Mouse (Mus musculus): ENCODE results near the gene Fezf1. TPM values are rescaled to one million over a fixed set of nuclear protein-coding genes. Genes with fewer than 3 reads are reported as not detected.

The Fezf1 gene
- polyA plus RNA-seq, 1 experiment = not detected

- TF ChIP-seq POLR2A (IDR thresholded peaks at IDR 0.05; ENCODE audit: insufficient read depth, low read depth, low read length) (no peak), CTCF (IDR thresholded peaks at IDR 0.05; ENCODE audit: insufficient read depth, low read depth, low read length) (no peak)
- H3K4me1 ChIP-seq (ENCODE audit: control insufficient read depth, insufficient read depth, low read length) = 0 out of 2 replicates have a peak, but pooled peaks cover 3% of the 10 kb centered on the region
- WGBS = 4% methylated on average over 29 of the region's 29 CpGs
- H3K27ac ChIP-seq (ENCODE audit: insufficient read depth, low read depth, low read length) = no peak overlapping the region
- H3K4me3 ChIP-seq (ENCODE audit: insufficient read depth, low read depth, low read length) = no peak overlapping the region
Observed at GRCm38 (mm10) chr6:23249616-23250287, 1.6 kb upstream of the Fezf1 start.

- WGBS = 2% methylated on average over 24 of the region's 24 CpGs
- Histone ChIP-seq H3K27ac (ENCODE audit: insufficient read depth, low read depth, low read length) (no peak overlapping the region), H3K4me3 (ENCODE audit: insufficient read depth, low read depth, low read length) (no peak overlapping the region), H3K4me1 (ENCODE audit: control insufficient read depth, insufficient read depth, low read length) (0 out of 2 replicates have a peak, but pooled peaks cover 3% of the 10 kb centered on the region)
- no peak for TF ChIP-seq CTCF (IDR thresholded peaks at IDR 0.05; ENCODE audit: insufficient read depth, low read depth, low read length)
- TF ChIP-seq POLR2A (IDR thresholded peaks at IDR 0.05; ENCODE audit: insufficient read depth, low read depth, low read length) = no peak
Observed at GRCm38 (mm10) chr6:23249053-23249401, 865 bp upstream of the Fezf1 start.

GRCm38 (mm10) chr6:23247512-23248312 lies 450 bp downstream of the Fezf1 start:
- WGBS = 2% methylated on average over 61 of the region's 61 CpGs
- TF ChIP-seq CTCF (IDR thresholded peaks at IDR 0.05; ENCODE audit: insufficient read depth, low read depth, low read length) (no peak), POLR2A (IDR thresholded peaks at IDR 0.05; ENCODE audit: insufficient read depth, low read depth, low read length) (no peak)
- Histone ChIP-seq H3K4me3 (ENCODE audit: insufficient read depth, low read depth, low read length) (no peak overlapping the region), H3K27ac (ENCODE audit: insufficient read depth, low read depth, low read length) (no peak overlapping the region), H3K4me1 (ENCODE audit: control insufficient read depth, insufficient read depth, low read length) (0 out of 2 replicates have a peak, but pooled peaks cover 3% of the 10 kb centered on the region)

- Histone ChIP-seq H3K4me3 (ENCODE audit: insufficient read depth, low read depth, low read length) (no peak overlapping the region), H3K4me1 (ENCODE audit: control insufficient read depth, insufficient read depth, low read length) (0 out of 2 replicates have a peak, but pooled peaks cover 3% of the 10 kb centered on the region), H3K27ac (ENCODE audit: insufficient read depth, low read depth, low read length) (no peak overlapping the region)
- 4% methylated on average over 23 of the region's 23 CpGs for WGBS
- TF ChIP-seq POLR2A (IDR thresholded peaks at IDR 0.05; ENCODE audit: insufficient read depth, low read depth, low read length) (no peak), CTCF (IDR thresholded peaks at IDR 0.05; ENCODE audit: insufficient read depth, low read depth, low read length) (no peak)
Observed at GRCm38 (mm10) chr6:23246790-23247511, 1.2 kb downstream of the Fezf1 start.

- no peak for TF ChIP-seq POLR2A (IDR thresholded peaks at IDR 0.05; ENCODE audit: insufficient read depth, low read depth, low read length)
- TF ChIP-seq CTCF (IDR thresholded peaks at IDR 0.05; ENCODE audit: insufficient read depth, low read depth, low read length) = no peak
- 0 out of 2 replicates have a peak, but pooled peaks cover 3% of the 10 kb centered on the region for H3K4me1 ChIP-seq (ENCODE audit: control insufficient read depth, insufficient read depth, low read length)
- 9% methylated on average over 17 of the region's 17 CpGs for WGBS
Observed at GRCm38 (mm10) chr6:23246061-23246789, 1.9 kb downstream of the Fezf1 start.

GRCm38 (mm10) chr6:23245545-23246011 lies 2.6 kb downstream of the Fezf1 start:
- Histone ChIP-seq H3K4me3 (ENCODE audit: insufficient read depth, low read depth, low read length) (no peak overlapping the region), H3K27ac (ENCODE audit: insufficient read depth, low read depth, low read length) (no peak overlapping the region), H3K4me1 (ENCODE audit: control insufficient read depth, insufficient read depth, low read length) (0 out of 2 replicates have a peak, but pooled peaks cover 3% of the 10 kb centered on the region)
- WGBS = 7% methylated on average over 23 of the region's 23 CpGs
- no peak for TF ChIP-seq CTCF (IDR thresholded peaks at IDR 0.05; ENCODE audit: insufficient read depth, low read depth, low read length)
- no peak for TF ChIP-seq POLR2A (IDR thresholded peaks at IDR 0.05; ENCODE audit: insufficient read depth, low read depth, low read length)

More at GRCm38 (mm10) chr6:23246061-23246789, 1.9 kb downstream of the Fezf1 start:
- H3K4me3 ChIP-seq (ENCODE audit: insufficient read depth, low read depth, low read length) = no peak overlapping the region
- no peak overlapping the region for H3K27ac ChIP-seq (ENCODE audit: insufficient read depth, low read depth, low read length)

- WGBS = 26% methylated on average over 9 of the region's 9 CpGs
- no peak overlapping the region for H3K4me3 ChIP-seq (ENCODE audit: insufficient read depth, low read depth, low read length)
Observed at GRCm38 (mm10) chr6:23245121-23245520, 3.0 kb downstream of the Fezf1 start.

More at GRCm38 (mm10) chr6:23245121-23245520, 3.0 kb downstream of the Fezf1 start:
- TF ChIP-seq POLR2A (IDR thresholded peaks at IDR 0.05; ENCODE audit: insufficient read depth, low read depth, low read length) (no peak), CTCF (IDR thresholded peaks at IDR 0.05; ENCODE audit: insufficient read depth, low read depth, low read length) (no peak)
- 0 out of 2 replicates have a peak, but pooled peaks cover 3% of the 10 kb centered on the region for H3K4me1 ChIP-seq (ENCODE audit: control insufficient read depth, insufficient read depth, low read length)
- no peak overlapping the region for H3K27ac ChIP-seq (ENCODE audit: insufficient read depth, low read depth, low read length)

All from olfactory bulb, adult 2 months (tissue).